Mouse (Mus musculus) kidney, adult 2 months (tissue): ENCODE measurements at regions not wholly inside any gene's neighbourhood (a gene's known extent, or its start where the extent isn't known, plus 50 kb on each side); places are given as distances from the start of the nearest gene placed in this dataset.
"Not testable (repeated sequence)": the region's sequence is repeated elsewhere in the genome, so short reads cannot be mapped to it uniquely, and the experiment has no call there.

Experiments
- CTCF ChIP-seq: fragments of 200-500 bp; conservative IDR thresholded peaks from 2 replicates; pipeline ENCODE4 v1.5.1; 2011; ENCODE audit warnings: low read depth, mild to moderate bottlenecking, control low read depth, low read length, moderate library complexity, mixed read lengths; ENCODE audit not compliant: insufficient read depth, insufficient read length
- POLR2A ChIP-seq: fragments of 200-500 bp; IDR thresholded peaks from one replicate; pipeline ENCODE4 v1.6.1; 2011; ENCODE audit warnings: low read depth, low read length, control low read depth

GRCm38 (mm10) chr14:114493371-114493770 lies 598.6 kb upstream of the Gpc5 start:
- not testable (repeated sequence) for TF ChIP-seq POLR2A, CTCF
